Mouse (Mus musculus): ENCODE measurements around the gene Gm3409.
"Not testable (repeated sequence)": the region's sequence is repeated elsewhere in the genome, so short reads cannot be mapped to it uniquely, and the experiment has no call there.

Gm3409 gene

DNA sequence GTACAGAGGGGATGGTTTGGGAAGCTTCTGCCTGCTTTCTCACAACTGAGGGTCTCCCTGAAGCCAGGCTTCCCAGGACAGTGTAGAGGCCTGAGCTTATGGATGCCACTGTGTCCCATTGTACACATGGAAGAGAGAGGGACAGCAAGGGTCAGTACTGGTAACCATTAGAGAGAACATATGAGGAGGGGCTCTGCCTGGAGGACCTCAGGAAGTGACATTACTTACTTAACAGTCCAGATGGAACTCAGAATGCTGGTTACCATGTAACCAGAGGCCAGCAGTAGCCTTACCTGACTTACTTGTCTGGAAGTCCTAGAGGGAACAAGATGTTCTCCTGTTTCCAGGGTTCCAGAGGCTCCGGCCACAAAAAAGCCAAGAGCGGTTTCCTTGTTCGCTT lies at the start of gene Gm3409:
TSS of gene Gm3409 (plus strand) at position 301 of the 400 bp plus-strand sequence.
- CTCF ChIA-PET = not testable (repeated sequence)

DNA sequence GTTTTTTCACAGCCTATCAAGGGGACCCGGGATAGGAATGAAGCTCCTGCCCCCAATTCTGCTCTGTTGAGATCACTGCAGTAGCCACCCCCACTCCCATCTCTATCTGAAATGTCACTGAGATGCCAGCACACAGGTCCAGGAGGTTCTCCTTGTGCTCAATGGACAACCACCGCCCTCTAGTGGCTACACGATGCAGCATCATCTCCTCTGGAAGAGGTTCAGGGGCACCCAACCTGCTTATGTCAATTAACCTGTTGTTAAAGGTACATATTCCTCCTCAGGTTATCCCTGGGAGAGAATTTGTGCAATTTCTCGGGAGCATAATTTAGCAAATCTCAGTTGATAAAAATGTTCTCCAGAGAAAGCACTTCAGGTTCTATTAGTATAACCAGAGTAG lies 48.5 kb upstream of the Gm3409 start:
- CTCF ChIA-PET = not testable (repeated sequence)

DNA sequence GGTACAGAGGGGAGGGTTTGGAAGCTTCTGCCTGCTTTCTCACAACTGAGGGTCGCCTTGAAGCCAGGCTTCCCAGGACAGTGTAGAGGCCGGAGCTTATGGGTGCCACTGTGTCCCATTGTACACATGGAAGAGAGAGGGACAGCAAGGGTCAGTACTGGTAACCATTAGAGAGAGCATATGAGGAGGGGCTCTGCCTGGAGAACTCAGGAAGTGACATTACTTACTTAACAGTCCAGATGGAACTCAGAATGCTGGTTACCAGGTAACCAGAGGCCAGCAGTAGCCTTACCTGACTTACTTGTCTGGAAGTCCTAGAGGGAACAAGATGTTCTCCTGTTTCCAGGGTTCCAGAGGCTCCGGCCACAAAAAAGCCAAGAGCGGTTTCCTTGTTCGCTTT lies 46.4 kb upstream of the Gm3409 start, which contains the start of gene Gm6370:
TSS of gene Gm6370 (plus strand) at position 301 of the 400 bp plus-strand sequence.
- CTCF ChIA-PET = not testable (repeated sequence)

DNA sequence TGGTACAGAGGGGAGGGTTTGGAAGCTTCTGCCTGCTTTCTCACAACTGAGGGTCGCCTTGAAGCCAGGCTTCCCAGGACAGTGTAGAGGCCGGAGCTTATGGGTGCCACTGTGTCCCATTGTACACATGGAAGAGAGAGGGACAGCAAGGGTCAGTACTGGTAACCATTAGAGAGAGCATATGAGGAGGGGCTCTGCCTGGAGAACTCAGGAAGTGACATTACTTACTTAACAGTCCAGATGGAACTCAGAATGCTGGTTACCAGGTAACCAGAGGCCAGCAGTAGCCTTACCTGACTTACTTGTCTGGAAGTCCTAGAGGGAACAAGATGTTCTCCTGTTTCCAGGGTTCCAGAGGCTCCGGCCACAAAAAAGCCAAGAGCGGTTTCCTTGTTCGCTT lies 35.3 kb upstream of the Gm3409 start, which contains the start of gene 4930449I24Rik:
TSS of gene 4930449I24Rik (plus strand) at position 301 of the 400 bp plus-strand sequence.
- CTCF ChIA-PET = not testable (repeated sequence)

DNA sequence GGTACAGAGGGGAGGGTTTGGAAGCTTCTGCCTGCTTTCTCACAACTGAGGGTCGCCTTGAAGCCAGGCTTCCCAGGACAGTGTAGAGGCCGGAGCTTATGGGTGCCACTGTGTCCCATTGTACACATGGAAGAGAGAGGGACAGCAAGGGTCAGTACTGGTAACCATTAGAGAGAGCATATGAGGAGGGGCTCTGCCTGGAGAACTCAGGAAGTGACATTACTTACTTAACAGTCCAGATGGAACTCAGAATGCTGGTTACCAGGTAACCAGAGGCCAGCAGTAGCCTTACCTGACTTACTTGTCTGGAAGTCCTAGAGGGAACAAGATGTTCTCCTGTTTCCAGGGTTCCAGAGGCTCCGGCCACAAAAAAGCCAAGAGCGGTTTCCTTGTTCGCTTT lies 23.6 kb upstream of the Gm3409 start, which contains the start of gene Gm3402:
TSS of gene Gm3402 (plus strand) at position 301 of the 400 bp plus-strand sequence.
- CTCF ChIA-PET = not testable (repeated sequence)

DNA sequence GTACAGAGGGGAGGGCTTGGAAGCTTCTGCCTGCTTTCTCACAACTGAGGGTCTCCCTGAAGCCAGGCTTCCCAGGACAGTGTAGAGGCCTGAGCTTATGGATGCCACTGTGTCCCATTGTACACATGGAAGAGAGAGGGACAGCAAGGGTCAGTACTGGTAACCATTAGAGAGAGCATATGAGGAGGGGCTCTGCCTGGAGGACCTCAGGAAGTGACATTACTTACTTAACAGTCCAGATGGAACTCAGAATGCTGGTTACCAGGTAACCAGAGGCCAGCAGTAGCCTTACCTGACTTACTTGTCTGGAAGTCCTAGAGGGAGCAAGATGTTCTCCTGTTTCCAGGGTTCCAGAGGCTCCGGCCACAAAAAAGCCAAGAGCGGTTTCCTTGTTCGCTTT lies 11.9 kb upstream of the Gm3409 start, which contains the start of gene Gm3404:
TSS of gene Gm3404 (plus strand) at position 301 of the 400 bp plus-strand sequence.
- CTCF ChIA-PET = not testable (repeated sequence)

DNA sequence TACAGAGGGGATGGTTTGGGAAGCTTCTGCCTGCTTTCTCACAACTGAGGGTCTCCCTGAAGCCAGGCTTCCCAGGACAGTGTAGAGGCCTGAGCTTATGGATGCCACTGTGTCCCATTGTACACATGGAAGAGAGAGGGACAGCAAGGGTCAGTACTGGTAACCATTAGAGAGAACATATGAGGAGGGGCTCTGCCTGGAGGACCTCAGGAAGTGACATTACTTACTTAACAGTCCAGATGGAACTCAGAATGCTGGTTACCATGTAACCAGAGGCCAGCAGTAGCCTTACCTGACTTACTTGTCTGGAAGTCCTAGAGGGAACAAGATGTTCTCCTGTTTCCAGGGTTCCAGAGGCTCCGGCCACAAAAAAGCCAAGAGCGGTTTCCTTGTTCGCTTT lies 18.4 kb downstream of the Gm3409 start, which contains the start of gene Gm3415:
TSS of gene Gm3415 (plus strand) at position 301 of the 400 bp plus-strand sequence.
- CTCF ChIA-PET = not testable (repeated sequence)

DNA sequence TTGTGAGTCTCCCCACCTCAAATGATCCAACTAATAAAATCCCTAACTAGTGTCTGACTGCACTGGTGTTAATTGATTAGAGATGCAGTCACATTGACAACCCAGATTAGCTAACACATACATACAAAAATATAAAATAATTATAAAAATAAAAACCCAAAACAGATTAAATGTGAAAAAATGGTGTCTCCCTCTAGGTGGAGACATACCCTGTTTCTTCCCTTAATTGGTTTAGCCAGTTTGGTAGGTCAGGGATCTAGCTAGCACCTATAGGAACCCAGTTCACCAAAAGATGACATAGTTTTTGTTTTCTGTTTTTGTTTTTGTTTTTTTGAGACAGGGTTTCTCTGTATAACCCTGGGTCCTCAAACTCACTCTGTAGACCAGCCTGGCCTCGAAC lies 26.8 kb downstream of the Gm3409 start:
- CTCF ChIA-PET = no interaction called here

DNA sequence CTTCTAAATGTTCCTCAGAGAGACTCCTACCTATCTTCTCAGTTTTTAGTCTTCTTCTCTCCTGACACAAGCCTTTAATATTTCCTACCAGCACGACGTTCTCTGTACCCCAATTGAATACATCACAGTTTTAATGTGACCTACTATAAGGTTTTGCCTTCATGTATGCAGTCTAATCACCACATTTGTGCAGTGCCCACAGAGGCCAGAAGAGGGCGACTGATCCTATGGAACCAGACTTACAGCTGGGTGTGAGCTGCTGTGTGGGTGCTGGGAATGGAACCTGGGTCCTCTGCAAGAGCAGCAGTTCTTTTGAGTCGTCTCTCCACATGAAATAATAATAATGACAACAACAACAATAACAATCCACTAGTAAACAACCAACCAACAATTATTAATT lies 29.6 kb downstream of the Gm3409 start:
- CTCF ChIA-PET = no interaction called here

DNA sequence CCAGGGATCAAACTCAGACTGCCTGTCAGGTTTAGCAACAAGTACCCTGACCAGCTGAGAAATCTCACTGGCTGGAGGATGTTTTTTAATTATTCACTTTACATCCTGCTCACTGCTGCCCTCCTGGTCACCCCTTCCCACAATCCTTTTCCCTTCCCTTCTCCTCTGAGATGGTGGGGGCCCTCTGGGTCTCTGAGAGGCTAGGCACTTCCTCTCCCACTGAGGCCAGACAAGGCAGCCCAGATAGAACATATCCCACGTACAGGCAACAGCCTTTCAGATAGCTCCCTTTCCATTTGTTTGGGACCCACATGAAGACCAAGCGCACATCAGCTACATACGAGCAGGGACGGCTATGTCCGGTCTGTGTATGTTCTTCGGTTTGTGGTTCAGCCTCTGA lies 32.7 kb downstream of the Gm3409 start:
- CTCF ChIA-PET = not testable (repeated sequence)

DNA sequence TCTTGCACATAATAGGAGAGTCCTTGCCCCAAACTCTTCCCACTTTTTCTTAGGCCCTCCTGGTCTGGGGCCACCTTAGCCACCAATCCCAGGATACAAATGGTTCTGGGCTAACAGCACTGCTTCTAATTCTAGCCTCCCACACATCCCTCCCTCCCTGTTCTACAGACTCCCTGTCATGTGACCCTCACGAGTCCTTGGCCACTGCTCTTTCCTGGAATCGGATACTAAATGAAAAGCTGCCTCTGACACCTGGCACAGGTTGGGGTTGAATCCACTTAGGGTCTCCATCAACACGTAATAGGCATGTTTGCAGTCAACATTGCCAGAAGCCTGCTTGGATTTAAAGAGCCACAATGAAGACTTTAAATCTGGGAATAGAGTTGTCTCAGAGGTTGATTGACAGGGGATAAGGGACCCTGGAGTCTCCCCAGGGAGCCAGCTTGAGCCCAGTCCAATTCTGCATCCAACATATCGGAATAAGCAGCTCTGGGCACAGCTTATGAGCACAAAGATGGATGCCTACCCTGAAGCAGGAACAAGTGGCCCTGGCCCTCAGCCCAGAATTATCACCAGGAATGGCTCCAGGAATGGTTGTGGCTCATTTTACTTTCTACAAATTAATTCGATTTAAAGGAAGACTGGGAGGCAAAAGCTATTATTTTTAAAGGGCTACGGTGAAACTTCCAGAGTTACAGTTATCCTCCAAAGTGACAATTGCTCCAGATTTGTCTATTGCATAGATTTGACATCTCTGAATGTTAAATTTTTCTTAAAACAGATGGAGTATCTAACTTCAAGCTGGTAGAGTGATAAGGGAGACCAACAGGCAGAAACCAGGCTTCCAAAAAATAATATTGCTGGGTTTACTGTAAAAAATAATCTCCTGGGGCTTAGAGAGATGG lies 34.6 kb downstream of the Gm3409 start:
- CTCF ChIA-PET = interaction anchor here (1.0 kb wide), 1 partner anchor 746 kb away, joined by 3 read pairs; no protein-coding TSS in a partner anchor

DNA sequence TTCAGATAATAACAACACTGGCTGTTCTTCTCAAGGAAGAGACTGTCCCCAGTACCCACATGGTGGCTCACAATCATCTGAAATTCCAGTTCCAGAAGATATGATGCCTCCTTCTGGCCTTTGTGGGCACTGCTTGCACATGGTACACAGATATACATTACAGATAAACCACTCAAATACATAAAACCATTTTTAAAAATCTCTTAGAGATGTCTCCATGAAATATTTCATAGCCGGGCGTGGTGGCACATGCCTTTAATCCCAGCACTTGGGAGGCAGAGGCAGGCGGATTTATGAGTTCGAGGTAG lies 35.2 kb downstream of the Gm3409 start:
- CTCF ChIA-PET = interaction anchor here (1.0 kb wide), 1 partner anchor 746 kb away, joined by 3 read pairs; no protein-coding TSS in a partner anchor

DNA sequence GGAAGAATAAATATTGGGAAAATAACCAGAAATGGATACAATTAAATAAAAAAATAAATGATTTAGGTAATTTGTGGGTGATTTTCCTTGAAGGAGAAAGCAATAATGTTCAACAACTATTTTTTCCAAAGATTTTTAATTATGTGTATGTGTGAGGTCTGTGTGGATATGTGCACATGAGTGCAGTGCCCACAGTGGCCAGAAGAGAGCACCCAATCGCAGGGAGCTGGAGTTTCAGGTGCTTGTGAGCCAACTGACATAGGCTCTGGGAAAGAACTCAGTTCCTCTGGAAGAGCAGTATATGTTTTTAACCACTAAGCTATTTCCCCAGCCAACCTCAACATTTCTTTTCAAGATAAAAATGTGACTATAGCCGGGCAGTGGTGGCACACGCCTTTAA lies 39.2 kb downstream of the Gm3409 start:
- CTCF ChIA-PET = interaction anchor here (0.6 kb wide), 1 partner anchor 91 kb away, joined by 3 read pairs; no protein-coding TSS in a partner anchor

DNA sequence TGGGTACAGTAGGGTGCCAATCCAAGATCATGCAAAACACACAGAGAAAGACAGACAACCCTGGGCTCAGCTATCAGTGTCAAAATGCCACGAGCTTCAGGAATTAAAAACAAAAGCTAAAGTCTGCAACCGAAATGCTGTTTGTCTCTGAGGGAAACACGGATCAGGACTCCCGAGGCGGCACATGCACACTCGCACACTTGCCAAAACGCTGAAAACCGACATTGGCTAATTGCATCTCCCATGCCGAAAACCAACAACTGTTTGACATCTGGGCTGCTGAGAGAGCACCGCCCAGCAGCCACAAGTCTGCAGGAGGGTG lies 46.7 kb downstream of the Gm3409 start:
- CTCF ChIA-PET = no interaction called here

DNA sequence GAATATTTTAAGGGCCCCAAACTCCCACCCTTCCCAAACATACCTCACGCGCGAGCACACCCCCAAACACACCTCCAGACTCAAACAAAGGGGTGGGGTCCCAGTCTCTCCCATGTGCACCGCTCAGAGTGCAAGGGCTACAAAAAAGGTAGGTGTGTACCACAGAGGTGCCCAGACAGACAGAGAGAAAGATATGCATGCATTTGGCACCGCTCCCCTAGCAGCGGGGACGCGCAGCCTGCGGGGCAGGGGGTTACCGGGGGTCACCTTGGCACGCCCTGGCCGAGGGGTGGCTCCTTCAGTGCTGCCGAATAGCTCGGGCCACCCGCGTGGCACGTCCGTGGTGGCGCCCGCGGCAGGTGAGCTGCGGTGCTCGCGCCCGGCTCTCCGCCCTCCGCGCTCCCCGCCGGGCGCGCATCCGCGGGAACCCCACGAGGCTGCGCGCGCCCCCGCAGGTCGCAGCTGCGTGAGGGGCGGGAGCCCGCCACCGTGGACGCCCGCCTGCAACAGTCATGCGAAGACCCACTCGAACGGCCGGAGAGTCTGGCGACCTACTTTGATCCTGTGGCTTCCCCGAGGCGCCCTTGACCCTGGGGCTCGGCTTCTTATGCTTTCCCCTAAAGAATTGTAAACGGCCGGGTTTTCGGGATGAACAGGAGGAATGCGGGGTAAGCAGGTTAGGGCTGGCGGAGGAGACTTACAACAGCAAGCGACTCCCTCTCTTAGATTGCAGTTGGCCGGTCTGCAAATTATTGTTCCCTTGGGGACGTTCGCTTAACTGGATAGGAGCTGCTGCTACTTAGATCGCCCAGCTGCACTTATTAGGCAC lies 47.2 kb downstream of the Gm3409 start, which contains the start of gene Gpr12:
TSS of gene Gpr12 (minus strand) at position 762 of the 829 bp plus-strand sequence.
- CTCF ChIA-PET = no interaction called here

DNA sequence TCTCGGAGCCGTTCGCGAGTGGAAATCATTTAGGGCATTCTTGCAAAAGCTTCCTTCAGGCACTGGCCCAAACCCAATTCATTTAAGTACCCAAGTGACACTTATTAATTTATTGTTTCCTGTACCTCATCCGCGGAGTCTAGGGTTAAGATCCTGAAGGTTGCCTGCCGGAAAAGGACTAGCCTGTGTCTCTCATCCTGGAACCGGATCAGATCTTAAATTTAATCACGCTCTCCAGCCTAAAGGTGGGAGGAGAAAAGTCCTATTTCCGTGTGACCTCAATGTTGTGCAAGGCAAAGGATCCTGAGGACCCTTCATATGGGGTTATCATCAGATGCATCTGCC lies 47.8 kb downstream of the Gm3409 start:
- CTCF ChIA-PET = no interaction called here

DNA sequence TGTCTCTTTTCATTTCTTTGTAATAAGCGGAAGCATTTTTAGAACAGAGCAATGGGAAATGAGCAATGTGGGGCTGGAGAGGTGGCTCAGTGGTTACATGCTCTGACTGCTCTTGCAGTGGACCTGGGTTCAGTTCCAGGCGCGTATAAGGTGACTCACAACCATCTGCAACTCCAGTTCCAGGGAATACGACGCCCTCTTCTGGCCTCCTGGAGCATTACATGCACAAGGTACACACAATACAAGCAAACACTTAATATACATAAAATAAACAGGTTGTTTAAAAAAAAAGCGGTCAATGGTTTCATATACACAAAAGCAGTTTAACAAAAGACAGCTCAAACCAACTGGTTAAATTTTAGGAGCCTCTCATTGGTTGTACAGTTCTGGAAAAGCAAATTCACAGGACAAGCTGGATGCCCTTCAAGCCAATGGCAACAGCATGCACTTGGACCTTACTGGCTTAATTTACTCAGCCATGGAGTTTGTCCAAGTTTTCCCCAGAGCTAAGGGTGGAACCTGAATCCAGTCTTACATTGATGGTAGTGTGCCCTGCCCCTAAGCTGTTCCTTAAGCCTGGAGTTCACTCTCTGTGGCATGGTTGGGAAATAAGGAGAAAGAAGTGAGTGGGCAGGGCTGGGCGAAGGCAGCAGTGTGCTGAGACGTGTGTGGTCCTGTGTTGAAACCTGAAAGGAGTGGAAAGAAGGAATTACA lies 49.1 kb downstream of the Gm3409 start:
- CTCF ChIA-PET = no interaction called here

Measured in spleen, embryonic (tissue).